Mouse (Mus musculus) hindbrain, embryonic 12.5 days (tissue): Measurements from ENCODE around the gene Syngr1. TPM values are rescaled to one million over a fixed set of nuclear protein-coding genes. Genes with fewer than 3 reads are reported as not detected.
A peak's percentile ranks its signal among the peaks of the same experiment; 100 is the strongest.

Experiments
- ATAC-seq: fragments of 200-750 bp; cut with Nextera tagmentation; 2 replicates; pipeline ENCODE4 v1.8.0; 2017; ENCODE audit warnings: moderate TSS enrichment; ENCODE audit not compliant: low FRiP score
- H3K27ac ChIP-seq: fragments of 300-500 bp; sonication (generic); 2 replicates; pipeline ENCODE4 v1.5.1; 2016; ENCODE audit warnings: mild to moderate bottlenecking
- H3K27me3 ChIP-seq: fragments of 300-500 bp; sonication (generic); 2 replicates; pipeline ENCODE4 v1.6.1; 2016; ENCODE audit warnings: mild to moderate bottlenecking
- H3K36me3 ChIP-seq: fragments of 300-500 bp; sonication (generic); 2 replicates; pipeline ENCODE4 v1.6.1; 2016; ENCODE audit warnings: mild to moderate bottlenecking
- H3K4me1 ChIP-seq: fragments of 300-500 bp; sonication (generic); 2 replicates; pipeline ENCODE4 v1.6.1; 2016
- H3K4me2 ChIP-seq: fragments of 300-500 bp; sonication (generic); replicated peaks from 2 replicates; pipeline ENCODE4 v1.6.1; 2016; ENCODE audit warnings: mild to moderate bottlenecking
- H3K4me3 ChIP-seq: fragments of 300-500 bp; sonication (generic); 2 replicates; pipeline ENCODE4 v1.5.1; 2016; ENCODE audit warnings: mild to moderate bottlenecking
- H3K9ac ChIP-seq: fragments of 300-500 bp; sonication (generic); 2 replicates; pipeline ENCODE4 v1.6.1; 2016; ENCODE audit warnings: mild to moderate bottlenecking, moderate library complexity
- H3K9me3 ChIP-seq: fragments of 300-500 bp; sonication (generic); replicated peaks from 2 replicates; pipeline ENCODE4 v1.6.1; 2016; ENCODE audit warnings: mild to moderate bottlenecking
- WGBS: fragments of 180-500 bp; shearing (Covaris S2); methylation state at CpG from one replicate; pipeline ENCODE4 v1.1.7; 2016; 5-methylcytosine and 5-hydroxymethylcytosine counted together
- polyA plus RNA-seq: library from polyadenylated mRNA; unstranded; fragments of >200 nt; fragmentation: Nextera tagmentation; extraction: Ambion mirVana; gene quantifications from 2 replicates; pipeline ENCODE4 v1.2.1, GENCODE M21; 2016

The Syngr1 gene
- polyA plus RNA-seq, 1 experiment from 2014 or later = 14.3 TPM

DNA sequence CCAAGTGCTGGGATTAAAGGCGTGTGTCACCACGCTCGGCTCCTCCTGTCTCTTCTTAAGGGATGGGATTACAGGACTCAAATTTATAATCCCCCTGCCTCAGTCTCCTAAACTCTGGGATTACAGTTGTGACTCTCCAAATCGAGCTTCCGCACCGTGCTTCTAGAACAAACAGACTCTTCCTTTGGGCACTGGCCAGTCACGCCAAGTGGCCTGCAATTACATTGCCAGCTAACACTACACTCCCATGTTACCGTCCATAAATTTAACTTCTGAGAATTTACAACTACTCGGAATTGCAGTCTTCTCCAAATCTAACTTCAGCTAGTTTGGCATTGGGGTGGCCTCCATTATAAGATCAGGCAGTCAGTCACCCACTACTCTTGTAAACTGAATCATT is 41.3 kb downstream of the Syngr1 start:
- WGBS = 81% methylated on average over 9 of the region's 9 CpGs
- no peak overlapping the region for H3K9ac ChIP-seq
- peak overlapping the region; percentile 63 for H3K4me2 ChIP-seq
- peak; percentile 1; the same call in 1 of the 2 replicates for ATAC-seq
- no peak overlapping the region for H3K27ac ChIP-seq
- 0 out of 2 replicates have a peak, but pooled peaks cover 8% of the 10 kb centered on the region for H3K36me3 ChIP-seq
- H3K4me1 ChIP-seq = peaks cover 21% of the 10 kb centered on the region
- peak overlapping the region; percentile 70 for H3K4me3 ChIP-seq
- no peaks in the 10 kb centered on the region for H3K27me3 ChIP-seq
- H3K9me3 ChIP-seq = no peaks in the 10 kb centered on the region

DNA sequence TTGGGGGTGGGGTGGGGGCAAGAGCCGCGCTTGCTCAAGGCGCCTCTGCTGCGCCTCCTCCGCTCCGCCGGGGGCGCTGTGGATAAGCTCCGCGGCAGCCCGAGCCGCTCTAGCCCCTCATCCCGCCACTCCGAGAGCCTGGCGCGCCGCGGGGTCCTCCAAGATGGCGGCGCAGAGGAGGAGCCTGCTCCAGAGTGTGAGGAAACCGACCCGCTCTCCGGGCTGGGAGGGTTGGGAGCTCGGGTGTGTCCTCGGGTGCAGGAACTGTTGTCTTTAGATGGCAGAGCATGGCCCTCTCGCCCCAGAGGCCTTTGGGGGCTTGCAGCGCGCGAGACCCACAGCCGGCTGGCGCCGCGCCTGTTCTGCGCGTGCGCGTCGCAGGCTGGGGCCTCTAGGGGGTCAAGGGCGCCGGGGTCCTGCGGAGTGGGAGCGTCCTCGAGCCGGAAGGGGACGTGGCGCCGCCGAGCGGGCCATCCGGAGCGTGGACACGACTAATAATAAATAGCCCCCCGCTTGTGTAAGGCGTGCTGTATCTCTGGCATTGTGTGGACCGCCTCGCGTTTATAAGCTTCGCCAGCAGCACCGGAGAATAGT is 42.0 kb downstream of the Syngr1 start, which contains the start of gene Tab1:
Gene Tab1, plus strand, starts transcription at position 135 of the 594 bp plus-strand sequence.
- under 1% methylated on average over 58 of the region's 59 CpGs for WGBS
- 0 out of 2 replicates have a peak, but pooled peaks cover 8% of the 10 kb centered on the region for H3K36me3 ChIP-seq
- H3K4me2 ChIP-seq = peak within 1 kb of the TSS; percentile 63
- H3K27me3 ChIP-seq = no peaks in the 10 kb centered on the region
- H3K4me3 ChIP-seq = peak within 1 kb of the TSS; percentile 70
- peak within 1 kb of the TSS; percentile 99 for H3K27ac ChIP-seq
- ATAC-seq = peak; percentile 96
- no peaks in the 10 kb centered on the region for H3K9me3 ChIP-seq
- H3K4me1 ChIP-seq = peaks cover 28% of the 10 kb centered on the region
- H3K9ac ChIP-seq = peak within 1 kb of the TSS; percentile 83

DNA sequence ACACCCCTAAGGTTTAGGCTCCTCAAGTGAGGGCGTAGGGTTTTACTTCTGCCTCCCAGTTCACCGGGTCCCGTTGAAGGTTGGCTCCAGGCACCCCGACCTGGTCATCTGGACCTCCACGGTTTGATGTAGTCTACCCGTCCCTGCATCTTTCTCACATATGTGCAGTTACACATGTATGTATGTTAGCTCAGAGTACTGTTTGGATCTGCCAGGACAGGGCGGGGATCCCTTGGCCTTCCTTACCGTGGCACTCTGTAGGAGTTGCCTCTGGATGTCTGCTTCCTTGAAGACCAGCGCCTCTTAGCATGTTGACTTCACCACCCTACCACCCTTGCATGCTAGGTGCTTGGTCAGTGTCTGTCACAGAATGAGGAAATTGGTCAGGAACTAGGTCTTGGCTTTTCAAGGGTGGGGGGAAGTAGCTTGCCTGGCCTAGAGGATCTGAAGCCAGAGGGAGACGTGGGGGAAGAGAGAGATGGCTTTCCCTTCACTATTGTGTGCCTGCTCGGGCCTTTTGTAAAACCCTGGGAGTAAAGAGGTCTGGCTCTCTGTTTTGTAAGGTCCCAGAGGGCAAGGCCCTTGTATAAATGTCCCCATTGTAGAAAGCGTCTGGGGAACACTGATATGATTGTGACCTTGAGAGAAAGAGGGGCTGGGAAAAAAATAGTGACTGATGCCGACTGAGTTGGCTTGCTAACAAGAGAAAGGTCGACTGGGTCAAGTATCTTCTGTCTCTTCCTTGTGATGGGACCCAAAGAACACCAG is 42.7 kb downstream of the Syngr1 start:
- Histone ChIP-seq H3K36me3 (0 out of 2 replicates have a peak, but pooled peaks cover 8% of the 10 kb centered on the region), H3K9me3 (no peaks in the 10 kb centered on the region), H3K4me1 (peaks cover 33% of the 10 kb centered on the region), H3K4me2 (peak overlapping the region; percentile 63), H3K9ac (peak overlapping the region; percentile 83), H3K27ac (peak overlapping the region; percentile 99), H3K4me3 (peak overlapping the region; percentile 70), H3K27me3 (no peaks in the 10 kb centered on the region)
- 13% methylated on average over 14 of the region's 14 CpGs for WGBS
- ATAC-seq = peak; percentile 9; the same call in 1 of the 2 replicates

DNA sequence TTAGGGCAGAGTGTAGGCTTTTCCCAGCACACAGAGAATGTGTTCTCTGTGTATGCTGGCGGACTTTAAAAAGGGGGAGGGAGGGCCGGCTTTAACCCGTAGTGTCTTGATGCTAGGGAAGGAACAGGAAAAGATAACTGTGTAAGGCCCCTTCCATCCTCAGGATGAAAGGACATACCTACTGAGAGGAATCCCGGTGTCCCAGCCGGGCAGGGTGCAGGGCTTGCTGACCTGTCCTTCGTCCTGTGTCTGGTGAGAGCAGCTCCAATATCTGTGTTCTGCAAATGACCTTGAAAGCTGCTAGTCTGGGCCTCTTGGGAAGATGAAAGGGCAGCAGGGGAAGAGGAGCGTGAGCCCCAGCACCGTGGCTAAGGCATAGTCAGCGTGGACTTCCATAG is 43.3 kb downstream of the Syngr1 start:
- peak overlapping the region; percentile 83 for H3K9ac ChIP-seq
- no peak for ATAC-seq
- WGBS = 53% methylated on average over 9 of the region's 9 CpGs
- H3K27ac ChIP-seq = peak overlapping the region; percentile 99
- H3K4me1 ChIP-seq = peaks cover 33% of the 10 kb centered on the region
- peak overlapping the region; percentile 63 for H3K4me2 ChIP-seq
- H3K4me3 ChIP-seq = peak overlapping the region; percentile 70
- no peaks in the 10 kb centered on the region for H3K27me3 ChIP-seq
- H3K9me3 ChIP-seq = no peaks in the 10 kb centered on the region
- 0 out of 2 replicates have a peak, but pooled peaks cover 8% of the 10 kb centered on the region for H3K36me3 ChIP-seq

- H3K27me3 ChIP-seq = no peaks in the 10 kb centered on the region
- no peak overlapping the region for H3K9ac ChIP-seq
- H3K4me1 ChIP-seq = peaks cover 33% of the 10 kb centered on the region
- ATAC-seq = no peak
- no peak overlapping the region for H3K4me2 ChIP-seq
- H3K27ac ChIP-seq = no peak overlapping the region
- no peaks in the 10 kb centered on the region for H3K9me3 ChIP-seq
- 0 out of 2 replicates have a peak, but pooled peaks cover 11% of the 10 kb centered on the region for H3K36me3 ChIP-seq
- 91% methylated on average over 2 of the region's 2 CpGs for WGBS
- no peak overlapping the region for H3K4me3 ChIP-seq
Observed at GRCm38 (mm10) chr15:80135499-80135898, 44.4 kb downstream of the Syngr1 start.

GRCm38 (mm10) chr15:80136645-80137044 is 45.5 kb downstream of the Syngr1 start:
- Histone ChIP-seq H3K27ac (no peak overlapping the region), H3K4me1 (peaks cover 33% of the 10 kb centered on the region), H3K9ac (no peak overlapping the region), H3K36me3 (peaks cover 22% of the 10 kb centered on the region), H3K27me3 (no peaks in the 10 kb centered on the region), H3K4me2 (no peak overlapping the region), H3K9me3 (peaks cover 2% of the 10 kb centered on the region; the same call in 1 of the 2 replicates), H3K4me3 (no peak overlapping the region)
- ATAC-seq = no peak
- WGBS = 96% methylated on average over 3 of the region's 3 CpGs

- 0 out of 2 replicates have a peak overlapping the region, but pooled peaks have one; percentile 23 for H3K27ac ChIP-seq
- no peak overlapping the region for H3K4me3 ChIP-seq
- peaks cover 8% of the 10 kb centered on the region; the same call in 1 of the 2 replicates for H3K9me3 ChIP-seq
- peaks cover 30% of the 10 kb centered on the region for H3K36me3 ChIP-seq
- 69% methylated on average over 17 of the region's 17 CpGs for WGBS
- no peak overlapping the region for H3K9ac ChIP-seq
- no peak for ATAC-seq
- H3K4me2 ChIP-seq = no peak overlapping the region
- peaks cover 33% of the 10 kb centered on the region for H3K4me1 ChIP-seq
- H3K27me3 ChIP-seq = no peaks in the 10 kb centered on the region
Observed at GRCm38 (mm10) chr15:80137945-80138791, 47.0 kb downstream of the Syngr1 start.

DNA sequence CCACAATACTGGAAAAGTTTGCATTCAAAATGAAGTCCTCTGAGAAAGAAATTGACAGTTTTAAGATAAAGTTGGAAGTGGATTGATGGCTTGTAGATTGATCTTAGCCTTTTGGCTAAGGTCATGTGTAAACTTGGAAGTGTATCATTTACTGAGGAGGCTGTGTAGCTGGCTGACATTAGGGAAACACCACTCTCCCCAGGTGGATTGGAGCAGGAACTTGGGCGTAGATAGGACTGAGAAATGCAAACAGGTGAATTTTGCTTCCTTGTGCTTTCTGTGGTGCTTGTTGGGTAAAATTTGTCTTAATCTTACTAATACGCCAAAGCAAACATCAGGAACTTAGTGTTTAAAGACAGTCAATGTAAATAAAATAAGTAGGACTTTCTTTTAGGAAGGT is 49.2 kb downstream of the Syngr1 start:
- peaks cover 8% of the 10 kb centered on the region; the same call in 1 of the 2 replicates for H3K9me3 ChIP-seq
- WGBS = 97% methylated on average over 2 of the region's 2 CpGs
- no peak overlapping the region for H3K4me3 ChIP-seq
- no peak overlapping the region for H3K27ac ChIP-seq
- H3K27me3 ChIP-seq = no peaks in the 10 kb centered on the region
- no peak overlapping the region for H3K9ac ChIP-seq
- H3K4me1 ChIP-seq = peaks cover 18% of the 10 kb centered on the region; the same call in 1 of the 2 replicates
- no peak for ATAC-seq
- peaks cover 30% of the 10 kb centered on the region for H3K36me3 ChIP-seq
- no peak overlapping the region for H3K4me2 ChIP-seq

DNA sequence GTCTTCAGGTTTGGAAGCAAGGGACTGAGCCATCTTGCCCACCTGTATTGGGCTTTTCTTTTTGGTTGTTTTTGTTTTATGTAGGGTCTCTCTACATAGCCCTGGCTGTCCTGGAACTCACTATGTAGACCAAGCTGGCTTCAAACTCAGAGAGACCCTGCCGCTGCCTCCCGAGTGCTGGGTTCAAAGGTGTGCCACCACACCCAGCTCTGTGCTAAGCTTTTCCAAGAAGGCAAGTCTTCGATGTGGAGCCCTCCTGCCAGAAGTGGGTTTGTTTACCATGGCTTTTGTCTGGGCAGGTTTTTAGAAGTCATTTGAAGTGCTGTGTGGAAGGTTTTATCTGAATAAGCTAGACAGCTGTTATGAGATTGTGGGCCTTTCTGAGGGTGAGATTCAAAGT is 49.7 kb downstream of the Syngr1 start:
- H3K27ac ChIP-seq = no peak overlapping the region
- WGBS = 97% methylated on average over 3 of the region's 3 CpGs
- H3K9me3 ChIP-seq = peaks cover 8% of the 10 kb centered on the region; the same call in 1 of the 2 replicates
- H3K4me2 ChIP-seq = no peak overlapping the region
- H3K27me3 ChIP-seq = no peaks in the 10 kb centered on the region
- no peak overlapping the region for H3K9ac ChIP-seq
- H3K4me1 ChIP-seq = peaks cover 18% of the 10 kb centered on the region; the same call in 1 of the 2 replicates
- ATAC-seq = no peak
- H3K36me3 ChIP-seq = peaks cover 30% of the 10 kb centered on the region
- H3K4me3 ChIP-seq = no peak overlapping the region

DNA sequence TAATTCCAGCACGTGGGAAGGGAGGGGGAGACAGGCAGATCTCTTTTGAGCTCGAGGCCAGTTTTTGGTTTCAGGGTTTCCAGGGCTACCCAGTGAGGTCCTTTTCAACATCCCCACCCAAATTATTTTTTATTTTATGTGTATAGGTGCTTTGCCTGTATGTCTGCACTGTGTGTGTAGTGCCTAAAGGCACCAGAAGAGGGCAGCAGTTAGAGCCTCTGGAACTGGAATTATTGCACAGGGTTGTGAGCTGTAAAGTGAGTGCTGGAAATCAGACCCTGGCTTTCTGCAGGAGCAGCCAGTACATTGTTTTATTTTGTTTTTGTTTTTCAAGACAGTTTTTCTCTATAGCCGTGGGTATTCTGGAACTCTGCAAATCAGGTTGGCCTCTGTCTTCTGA is 51.0 kb downstream of the Syngr1 start:
- Histone ChIP-seq H3K27me3 (no peaks in the 10 kb centered on the region), H3K36me3 (peaks cover 25% of the 10 kb centered on the region), H3K9me3 (peaks cover 8% of the 10 kb centered on the region; the same call in 1 of the 2 replicates), H3K9ac (no peak overlapping the region), H3K4me1 (peaks cover 12% of the 10 kb centered on the region; the same call in 1 of the 2 replicates), H3K4me3 (no peak overlapping the region), H3K4me2 (no peak overlapping the region), H3K27ac (no peak overlapping the region)
- no peak for ATAC-seq
- WGBS = 98% methylated on average over 3 of the region's 3 CpGs

- Histone ChIP-seq H3K27me3 (no peaks in the 10 kb centered on the region), H3K4me3 (no peak overlapping the region), H3K9ac (no peak overlapping the region), H3K4me1 (no peaks in the 10 kb centered on the region), H3K36me3 (peaks cover 33% of the 10 kb centered on the region), H3K9me3 (peaks cover 8% of the 10 kb centered on the region; the same call in 1 of the 2 replicates), H3K4me2 (no peak overlapping the region), H3K27ac (no peak overlapping the region)
- ATAC-seq = no peak
- WGBS = 97% methylated on average over 6 of the region's 6 CpGs
Observed at GRCm38 (mm10) chr15:80143760-80144159, 52.6 kb downstream of the Syngr1 start.
